Mouse (Mus musculus) cortical plate, adult 2 months (tissue): ENCODE measurements around the gene Oasl1.

Experiments used
- CTCF ChIP-seq: fragments of 200-500 bp; IDR thresholded peaks from 2 replicates; pipeline ENCODE4 v1.5.1; 2011; ENCODE audit warnings: mild to moderate bottlenecking, control low read depth, low read length; ENCODE audit not compliant: insufficient read depth; ENCODE audit errors: extremely low read depth
- POLR2A ChIP-seq: fragments of 200-500 bp; IDR thresholded peaks from 2 replicates; pipeline ENCODE4 v1.6.1; 2011; ENCODE audit warnings: mild to moderate bottlenecking, low read length, control low read depth; ENCODE audit not compliant: insufficient read depth; ENCODE audit errors: extremely low read depth

DNA sequence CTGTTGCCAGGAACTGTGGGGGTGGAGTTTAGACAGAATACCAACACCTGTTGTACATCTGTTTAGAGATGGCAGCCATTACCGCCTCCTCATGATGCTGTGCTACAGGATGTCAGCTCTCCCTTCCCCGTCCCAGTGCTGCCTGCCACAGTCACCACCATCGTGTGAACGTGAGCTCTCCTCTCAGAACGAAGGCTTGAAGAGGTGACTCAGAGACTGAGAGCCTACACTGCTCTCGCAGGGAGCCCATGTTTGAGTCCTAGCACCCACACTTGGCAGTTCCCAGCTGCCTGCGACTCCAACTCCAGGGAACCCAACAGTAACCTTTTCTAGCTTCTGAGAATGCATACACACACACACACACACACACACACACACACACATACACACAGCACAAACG, 8.2 kb upstream of the Oasl1 start:
- TF ChIP-seq CTCF (no peak), POLR2A (no peak)
